Mouse (Mus musculus): Measurements from ENCODE around the gene Ptprq.
A peak's percentile ranks its signal among the peaks of the same experiment; 100 is the strongest.

The Ptprq gene

DNA sequence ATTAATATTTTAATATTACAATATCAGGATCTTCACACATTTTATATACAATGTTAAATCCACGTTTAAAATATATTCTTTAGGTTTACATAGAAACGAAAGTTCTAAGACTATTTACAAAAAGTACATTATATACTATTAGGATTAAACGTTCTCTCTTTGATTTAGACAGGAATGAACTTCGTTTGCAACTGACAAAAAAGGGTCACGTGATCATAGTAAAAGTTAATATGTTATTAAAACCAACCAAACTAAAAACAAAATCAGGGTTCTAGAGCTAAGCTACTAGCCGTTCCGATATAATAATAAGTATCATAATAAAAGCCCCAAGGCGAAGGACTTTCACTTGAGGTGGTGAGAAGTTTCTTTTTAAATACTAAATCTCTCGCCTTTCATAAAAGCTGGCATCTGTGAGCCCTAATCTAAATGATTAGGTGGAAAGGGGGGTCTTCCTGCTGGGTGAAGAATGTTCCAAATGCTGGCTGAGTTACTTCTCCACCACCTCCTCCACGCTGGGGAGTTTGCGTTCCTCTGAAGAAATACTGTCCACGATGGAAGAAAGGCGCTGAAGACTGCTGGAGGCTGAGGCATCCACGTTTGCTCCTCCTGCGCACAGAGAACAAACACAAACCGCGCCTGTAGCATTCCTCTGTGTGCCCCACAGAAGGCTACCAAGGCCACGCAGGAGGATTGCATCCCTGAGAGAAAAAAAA is 226.8 kb downstream of the Ptprq start:
- DNase-seq (ENCODE audit: low read depth, low spot score) = peak; percentile 25

DNA sequence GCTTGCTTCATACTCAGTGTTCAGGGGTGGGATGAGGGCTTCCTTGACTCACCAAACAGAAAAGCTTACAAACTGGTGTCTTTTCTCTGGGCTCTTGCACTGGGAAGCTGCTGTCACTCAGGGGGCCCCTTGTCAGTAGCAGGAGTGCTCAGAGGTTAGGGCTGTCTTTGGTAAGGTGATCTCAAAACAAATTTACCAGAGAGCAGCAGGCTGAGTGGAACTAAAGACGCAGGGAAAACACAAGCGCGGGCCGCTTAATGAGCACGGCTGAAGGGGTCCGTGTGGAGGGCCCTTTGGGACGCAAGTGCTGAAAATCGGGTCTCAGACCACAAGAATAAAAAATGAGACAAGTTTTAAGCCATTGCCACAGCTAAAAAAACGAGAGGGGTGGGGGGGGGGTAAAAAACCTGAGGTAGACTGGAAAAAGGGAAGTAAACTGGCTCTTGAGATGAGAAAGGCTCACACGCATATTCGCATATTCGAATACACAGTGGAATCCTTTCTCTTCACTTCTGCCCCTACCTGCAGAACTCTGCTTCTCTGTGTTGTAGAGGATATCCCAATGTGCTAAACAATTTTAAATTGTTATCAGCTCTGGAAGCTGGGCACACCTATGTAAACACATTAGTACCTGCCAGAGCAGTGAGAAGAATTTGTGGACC is 231.1 kb downstream of the Ptprq start:
- DNase-seq (ENCODE audit: low read depth, low spot score) = no peak

DNA sequence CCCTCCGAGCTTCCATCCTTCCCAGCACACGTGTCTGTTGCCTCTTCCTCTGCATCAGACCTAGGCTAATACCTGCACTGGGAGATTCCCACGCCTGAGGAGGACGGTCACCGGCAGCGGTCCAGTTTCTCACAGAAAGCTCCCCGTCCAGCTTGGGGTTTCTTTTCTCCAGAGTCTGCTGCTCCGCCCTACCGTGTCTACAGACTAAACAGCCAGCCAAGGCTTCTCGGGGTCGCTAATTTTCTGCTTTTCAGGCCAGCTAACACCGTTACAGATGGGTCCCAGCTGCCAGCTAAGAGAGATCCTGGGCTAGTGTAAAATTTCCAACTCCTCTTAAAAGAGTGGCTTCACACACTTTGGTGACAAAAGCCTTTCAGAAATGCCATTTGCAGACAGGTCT is 233.1 kb downstream of the Ptprq start:
- no peak for DNase-seq (ENCODE audit: low read depth, low spot score)

DNA sequence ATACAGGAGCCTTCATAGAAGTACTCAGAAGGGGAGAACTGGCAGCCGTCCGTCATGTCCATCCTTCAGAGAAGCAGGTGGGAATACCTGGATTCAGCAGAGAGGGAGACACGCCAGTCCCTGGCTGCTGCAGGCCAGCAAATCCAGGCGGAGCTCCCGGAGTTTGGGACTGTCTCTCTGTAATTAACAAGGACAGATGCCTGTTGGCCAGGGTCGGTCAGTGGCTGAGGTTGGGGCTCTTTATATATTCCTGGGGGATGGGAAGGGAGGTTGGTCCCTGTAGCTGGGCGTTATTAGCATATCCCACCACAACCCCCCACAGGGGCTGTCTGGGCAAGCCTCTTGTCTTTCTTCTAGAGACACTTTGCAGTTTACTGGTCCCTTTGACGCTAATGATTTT is 234.0 kb downstream of the Ptprq start, which contains the start of gene Myf5:
Gene Myf5 (minus strand): TSS at position 265 of the 400 bp plus-strand sequence.
- DNase-seq (ENCODE audit: low read depth, low spot score) = no peak

DNA sequence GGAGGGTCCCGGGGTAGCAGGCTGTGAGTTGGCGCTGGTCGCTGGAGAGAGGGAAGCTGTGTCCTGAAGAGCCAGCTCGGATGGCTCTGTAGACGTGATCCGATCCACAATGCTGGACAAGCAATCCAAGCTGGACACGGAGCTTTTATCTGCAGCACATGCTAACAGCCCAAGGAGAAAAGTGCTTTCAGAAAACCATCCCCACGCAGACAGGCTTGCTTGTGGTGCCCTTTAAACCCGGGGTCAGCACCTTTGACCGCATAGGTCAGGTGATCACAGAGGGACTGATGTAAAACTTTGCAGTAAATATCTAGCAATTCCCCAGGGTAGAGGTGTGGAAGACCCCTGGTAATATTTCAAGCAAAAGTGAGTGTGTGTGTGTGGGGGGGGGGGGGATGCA is 235.8 kb downstream of the Ptprq start:
- DNase-seq (ENCODE audit: low read depth, low spot score) = no peak

DNA sequence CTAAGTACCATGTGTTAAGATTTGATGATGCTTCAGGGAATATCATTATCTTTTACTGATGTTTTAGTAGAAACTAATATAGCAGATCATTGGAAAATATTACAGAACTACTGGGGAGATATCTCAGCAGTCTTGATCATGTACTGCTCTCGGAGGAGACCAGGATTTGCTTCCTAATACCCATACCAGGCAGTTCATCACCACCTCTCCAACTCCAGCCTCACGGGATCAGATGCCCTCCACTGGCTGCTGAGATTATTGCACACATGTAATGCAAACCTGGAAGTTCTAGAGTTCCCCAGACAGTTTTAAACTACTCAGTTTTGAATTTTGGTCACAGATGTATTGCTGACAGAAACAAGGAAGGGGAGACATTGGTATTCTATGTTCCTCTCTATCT is 246.4 kb downstream of the Ptprq start:
- peak; percentile 16 for DNase-seq (ENCODE audit: low read depth, low spot score)

DNA sequence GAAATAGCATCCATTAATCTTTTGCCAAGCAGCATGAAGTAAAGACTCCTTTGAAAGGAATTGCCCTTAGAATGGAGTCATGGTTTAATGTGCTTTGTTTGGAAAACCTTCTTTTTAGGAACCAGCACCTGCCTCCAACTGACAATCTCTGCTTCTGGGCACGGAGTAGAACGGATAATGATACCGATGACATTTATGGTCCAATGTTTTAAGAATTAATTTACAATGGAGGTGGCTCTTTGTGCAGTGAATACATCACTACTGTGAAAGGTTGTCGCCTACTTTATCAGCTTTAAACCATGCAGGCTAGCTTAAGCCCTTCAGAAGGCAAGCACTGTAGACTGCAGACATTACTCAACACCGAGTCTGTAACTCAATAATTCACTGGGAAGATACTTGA is 248.1 kb downstream of the Ptprq start:
- no peak for DNase-seq (ENCODE audit: low read depth, low spot score)

DNA sequence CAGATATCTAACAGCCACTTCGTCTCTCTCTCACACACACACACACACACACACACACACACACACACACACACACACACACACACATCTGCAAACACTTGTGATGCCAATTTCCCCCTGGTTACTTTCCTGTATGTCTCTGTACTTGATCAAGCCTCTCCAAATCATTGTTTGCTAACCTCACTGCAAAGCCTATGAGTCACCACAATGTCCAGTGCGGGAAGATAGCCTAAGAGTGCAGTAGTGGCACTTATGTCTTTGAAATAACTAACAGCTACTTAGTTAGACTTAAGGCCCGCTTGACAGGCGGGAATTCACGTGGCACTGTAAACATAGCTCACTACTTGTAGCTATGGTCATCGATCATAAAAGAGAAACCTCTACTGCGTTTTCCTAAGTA is 252.0 kb downstream of the Ptprq start:
- DNase-seq (ENCODE audit: low read depth, low spot score) = no peak

Data from brain, adult 2 months (tissue).